Mouse (Mus musculus) midbrain, embryonic 15.5 days (tissue): ENCODE measurements around the gene Napepld. TPM values are rescaled to one million over a fixed set of nuclear protein-coding genes. Genes with fewer than 3 reads are reported as not detected.
A peak's percentile ranks its signal among the peaks of the same experiment; 100 is the strongest.
"Not testable (repeated sequence)": the region's sequence is repeated elsewhere in the genome, so short reads cannot be mapped to it uniquely, and the experiment has no call there.

Experiments used
- ATAC-seq: fragments of 200-750 bp; cut with Nextera tagmentation; replicated peaks from 2 replicates; pipeline ENCODE4 v1.8.0; 2017; ENCODE audit warnings: moderate TSS enrichment
- H3K27ac ChIP-seq: fragments of 300-500 bp; sonication (generic); 2 replicates; pipeline ENCODE4 v1.5.1; 2015; ENCODE audit warnings: mild to moderate bottlenecking, inconsistent platforms
- H3K27me3 ChIP-seq: fragments of 300-500 bp; sonication (generic); replicated peaks from 2 replicates; pipeline ENCODE4 v1.6.1; 2015; ENCODE audit warnings: inconsistent platforms
- H3K36me3 ChIP-seq: fragments of 300-500 bp; sonication (generic); replicated peaks from 2 replicates; pipeline ENCODE4 v1.6.1; 2015; ENCODE audit warnings: inconsistent platforms
- H3K4me1 ChIP-seq: fragments of 300-500 bp; sonication (generic); 2 replicates; pipeline ENCODE4 v1.6.1; 2015; ENCODE audit warnings: inconsistent platforms
- H3K4me2 ChIP-seq: fragments of 300-500 bp; sonication (generic); 2 replicates; pipeline ENCODE4 v1.6.1; 2015; ENCODE audit warnings: inconsistent platforms, mild to moderate bottlenecking, moderate library complexity
- H3K4me3 ChIP-seq: fragments of 300-500 bp; sonication (generic); 2 replicates; pipeline ENCODE4 v1.5.1; 2015; ENCODE audit warnings: mild to moderate bottlenecking, inconsistent platforms
- H3K9ac ChIP-seq: fragments of 300-500 bp; sonication (generic); 2 replicates; pipeline ENCODE4 v1.6.1; 2015; ENCODE audit warnings: mild to moderate bottlenecking, inconsistent platforms
- H3K9me3 ChIP-seq: fragments of 300-500 bp; sonication (generic); 2 replicates; pipeline ENCODE4 v1.6.1; 2016; ENCODE audit warnings: inconsistent platforms
- WGBS: fragments of 180-500 bp; shearing (Covaris S2); methylation state at CpG from one replicate; pipeline ENCODE4 v1.1.7; 2015; ENCODE audit warnings: mixed read lengths; 5-methylcytosine and 5-hydroxymethylcytosine counted together
- polyA plus RNA-seq: library from polyadenylated mRNA; unstranded; fragments of >200 nt; fragmentation: Nextera tagmentation; extraction: Ambion mirVana; gene quantifications from 2 replicates; pipeline ENCODE4 v1.2.1, GENCODE M21; 2015

The Napepld gene
- polyA plus RNA-seq, 1 experiment from 2014 or later = 2.5 TPM

GRCm38 (mm10) chr5:21658038-21658437 lies 43.2 kb downstream of the Napepld start:
- no peak for ATAC-seq

GRCm38 (mm10) chr5:21656912-21657311 lies 44.3 kb downstream of the Napepld start:
- no peak for ATAC-seq
- Histone ChIP-seq H3K4me1 (no peaks in the 10 kb centered on the region), H3K9ac (no peak overlapping the region), H3K9me3 (no peaks in the 10 kb centered on the region), H3K4me3 (no peak overlapping the region), H3K27ac (no peak overlapping the region), H3K4me2 (no peak overlapping the region), H3K36me3 (peaks cover 32% of the 10 kb centered on the region), H3K27me3 (no peaks in the 10 kb centered on the region)
- WGBS = 89% methylated on average over 9 of the region's 9 CpGs

More at GRCm38 (mm10) chr5:21658038-21658437, 43.2 kb downstream of the Napepld start:
- H3K27ac ChIP-seq = no peak overlapping the region
- peaks cover 26% of the 10 kb centered on the region for H3K36me3 ChIP-seq
- no peaks in the 10 kb centered on the region for H3K27me3 ChIP-seq
- H3K4me2 ChIP-seq = no peak overlapping the region
- no peaks in the 10 kb centered on the region for H3K9me3 ChIP-seq
- 89% methylated on average over 6 of the region's 6 CpGs for WGBS
- H3K4me1 ChIP-seq = no peaks in the 10 kb centered on the region
- H3K4me3 ChIP-seq = no peak overlapping the region
- H3K9ac ChIP-seq = no peak overlapping the region

- no peak overlapping the region for H3K9ac ChIP-seq
- H3K4me1 ChIP-seq = peaks cover 11% of the 10 kb centered on the region
- H3K9me3 ChIP-seq = no peaks in the 10 kb centered on the region
- H3K4me2 ChIP-seq = no peak overlapping the region
- no peak overlapping the region for H3K27ac ChIP-seq
- 90% methylated on average over 7 of the region's 7 CpGs for WGBS
- no peak overlapping the region for H3K4me3 ChIP-seq
- H3K27me3 ChIP-seq = no peaks in the 10 kb centered on the region
- ATAC-seq = no peak
- H3K36me3 ChIP-seq = peaks cover 49% of the 10 kb centered on the region
Observed at GRCm38 (mm10) chr5:21651885-21652612, 49.1 kb downstream of the Napepld start.

- Histone ChIP-seq H3K27ac (no peak overlapping the region), H3K4me1 (peaks cover 15% of the 10 kb centered on the region), H3K9me3 (no peaks in the 10 kb centered on the region), H3K27me3 (no peaks in the 10 kb centered on the region), H3K36me3 (peaks cover 45% of the 10 kb centered on the region), H3K9ac (no peak overlapping the region), H3K4me3 (no peak overlapping the region), H3K4me2 (no peak overlapping the region)
- no peak for ATAC-seq
- WGBS = 86% methylated on average over 2 of the region's 2 CpGs
Observed at GRCm38 (mm10) chr5:21650736-21651135, 50.5 kb downstream of the Napepld start.

- peak overlapping the region; percentile 98 for H3K9ac ChIP-seq
- no peaks in the 10 kb centered on the region for H3K27me3 ChIP-seq
- H3K36me3 ChIP-seq = peaks cover 25% of the 10 kb centered on the region
- WGBS = 0% methylated on average over 25 of the region's 25 CpGs
- peak overlapping the region; percentile 93 for H3K27ac ChIP-seq
- H3K4me2 ChIP-seq = peak overlapping the region; percentile 78
- ATAC-seq = no peak
- H3K4me1 ChIP-seq = peaks cover 20% of the 10 kb centered on the region
- peak overlapping the region; percentile 98 for H3K4me3 ChIP-seq
- H3K9me3 ChIP-seq = no peaks in the 10 kb centered on the region
Observed at GRCm38 (mm10) chr5:21646133-21646491, 55.1 kb downstream of the Napepld start.

- H3K4me1 ChIP-seq = peaks cover 20% of the 10 kb centered on the region
- peak within 1 kb of the TSS; percentile 78 for H3K4me2 ChIP-seq
- H3K9ac ChIP-seq = peak within 1 kb of the TSS; percentile 98
- H3K27me3 ChIP-seq = no peaks in the 10 kb centered on the region
- ATAC-seq = peak; percentile 98
- no peaks in the 10 kb centered on the region for H3K9me3 ChIP-seq
- under 1% methylated on average over 40 of the region's 40 CpGs for WGBS
- peak within 1 kb of the TSS; percentile 98 for H3K4me3 ChIP-seq
- H3K36me3 ChIP-seq = peaks cover 20% of the 10 kb centered on the region
- peak within 1 kb of the TSS; percentile 93 for H3K27ac ChIP-seq
Observed at GRCm38 (mm10) chr5:21645439-21646132, 55.6 kb downstream of the Napepld start, which contains the start of the genes Fbxl13 and Armc10. TSS of gene Fbxl13 (minus strand) at chr5:21645634. TSS of gene Armc10 (plus strand) at chr5:21645813.

GRCm38 (mm10) chr5:21644891-21645438 lies 56.2 kb downstream of the Napepld start:
- Histone ChIP-seq H3K27ac (peak overlapping the region; percentile 93), H3K9me3 (no peaks in the 10 kb centered on the region), H3K27me3 (no peaks in the 10 kb centered on the region), H3K4me2 (peak overlapping the region; percentile 78), H3K9ac (peak overlapping the region; percentile 42), H3K36me3 (peaks cover 15% of the 10 kb centered on the region), H3K4me1 (peaks cover 20% of the 10 kb centered on the region), H3K4me3 (peak overlapping the region; percentile 98)
- no peak; the same call in 1 of the 2 replicates for ATAC-seq
- WGBS = 10% methylated on average over 14 of the region's 14 CpGs

- H3K27me3 ChIP-seq = no peaks in the 10 kb centered on the region
Observed at GRCm38 (mm10) chr5:21643606-21644005, 57.6 kb downstream of the Napepld start.

GRCm38 (mm10) chr5:21640961-21641360 lies 60.2 kb downstream of the Napepld start:
- Histone ChIP-seq H3K27ac (no peak overlapping the region), H3K36me3 (no peaks in the 10 kb centered on the region), H3K9ac (no peak overlapping the region), H3K4me3 (no peak overlapping the region), H3K9me3 (no peaks in the 10 kb centered on the region), H3K4me2 (no peak overlapping the region), H3K4me1 (peaks cover 5% of the 10 kb centered on the region), H3K27me3 (no peaks in the 10 kb centered on the region)
- no peak for ATAC-seq
- 2% methylated on average over 1 of the region's 1 CpGs for WGBS

More at GRCm38 (mm10) chr5:21643606-21644005, 57.6 kb downstream of the Napepld start:
- Histone ChIP-seq H3K4me1 (peaks cover 20% of the 10 kb centered on the region), H3K4me3 (no peak overlapping the region), H3K9me3 (no peaks in the 10 kb centered on the region), H3K36me3 (peaks cover 1% of the 10 kb centered on the region; the same call in 1 of the 2 replicates), H3K4me2 (no peak overlapping the region), H3K9ac (no peak overlapping the region), H3K27ac (no peak overlapping the region)
- 37% methylated on average over 1 of the region's 1 CpGs for WGBS
- no peak for ATAC-seq

GRCm38 (mm10) chr5:21625916-21626315 lies 75.3 kb downstream of the Napepld start:
- Histone ChIP-seq H3K4me3 (no peak overlapping the region), H3K4me2 (no peak overlapping the region), H3K4me1 (no peaks in the 10 kb centered on the region), H3K9ac (no peak overlapping the region), H3K9me3 (no peaks in the 10 kb centered on the region), H3K27me3 (no peaks in the 10 kb centered on the region), H3K27ac (no peak overlapping the region), H3K36me3 (no peaks in the 10 kb centered on the region)
- ATAC-seq = no peak

GRCm38 (mm10) chr5:21616450-21617009 lies 84.7 kb downstream of the Napepld start:
- no peaks in the 10 kb centered on the region for H3K36me3 ChIP-seq
- no peaks in the 10 kb centered on the region for H3K9me3 ChIP-seq
- H3K4me3 ChIP-seq = no peak overlapping the region
- 78% methylated on average over 3 of the region's 3 CpGs for WGBS
- H3K27ac ChIP-seq = no peak overlapping the region
- H3K27me3 ChIP-seq = no peaks in the 10 kb centered on the region
- no peak overlapping the region for H3K9ac ChIP-seq
- H3K4me1 ChIP-seq = no peaks in the 10 kb centered on the region
- no peak overlapping the region for H3K4me2 ChIP-seq
- no peak for ATAC-seq

- not testable (repeated sequence) for H3K4me1 ChIP-seq, H3K9me3 ChIP-seq, H3K36me3 ChIP-seq, ATAC-seq, H3K9ac ChIP-seq, H3K27ac ChIP-seq, H3K27me3 ChIP-seq, H3K4me2 ChIP-seq, H3K4me3 ChIP-seq
- WGBS = 98% methylated on average over 11 of the region's 11 CpGs
Observed at GRCm38 (mm10) chr5:21614299-21614698, 86.9 kb downstream of the Napepld start.
